Mouse (Mus musculus) inflammation-experienced regulatory T-cells, adult 6 months (primary cell): ENCODE results near the gene Pdgfra. TPM values are rescaled to one million over a fixed set of nuclear protein-coding genes. Genes with fewer than 3 reads are reported as not detected.

Source experiments
- ATAC-seq: one replicate; pipeline ENCODE4 v1.8.0; 2017
- polyA plus RNA-seq, 3 experiments: library from polyadenylated mRNA; unstranded; fragments of 100-300 nt; shearing (Covaris generic); gene quantifications; one replicate each; pipeline ENCODE4 v1.2.1; 2017

Gene Pdgfra
- polyA plus RNA-seq, 3 experiments from 2014 or later: not detected

DNA sequence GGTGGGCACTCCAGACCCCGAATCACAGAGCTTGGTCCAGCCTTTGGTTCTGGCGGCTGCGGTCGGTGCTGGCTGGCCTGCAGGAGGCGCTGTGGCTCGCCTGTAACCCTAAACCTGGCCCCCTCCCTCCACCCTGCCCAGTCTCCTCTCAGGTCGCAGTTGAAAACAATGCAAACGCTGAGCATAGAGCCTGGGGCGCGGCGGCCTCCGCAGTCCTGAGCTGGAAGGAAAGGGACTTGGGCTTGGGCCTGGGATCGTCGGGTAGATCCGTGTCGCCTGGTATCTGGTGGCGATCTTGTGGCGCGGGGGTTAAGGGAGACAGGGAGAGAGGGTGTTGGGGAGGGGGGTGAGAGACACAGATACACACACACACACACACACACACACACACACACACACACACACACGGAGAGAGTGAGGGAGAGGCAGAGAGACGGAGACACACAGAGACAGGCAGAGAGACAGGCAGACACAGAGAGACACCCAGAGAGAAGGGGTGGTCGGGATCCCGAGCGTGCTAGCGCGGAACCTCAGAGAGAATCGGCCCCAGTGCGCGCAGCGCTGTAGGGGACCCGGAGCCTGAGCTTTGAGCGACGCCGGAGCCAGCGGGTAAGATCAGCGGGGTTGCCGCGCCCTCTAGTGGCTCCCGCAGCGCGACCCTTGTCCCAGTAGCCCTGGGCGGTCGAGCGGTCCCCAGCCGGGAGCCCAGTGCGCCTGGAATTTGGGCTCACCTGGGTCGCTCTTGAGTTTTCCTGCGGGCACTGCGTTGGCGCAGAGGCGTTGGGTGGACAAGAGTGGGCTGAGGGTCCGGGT lies 3.9 kb downstream of the Pdgfra start:
- ATAC-seq: peak; percentile 57

DNA sequence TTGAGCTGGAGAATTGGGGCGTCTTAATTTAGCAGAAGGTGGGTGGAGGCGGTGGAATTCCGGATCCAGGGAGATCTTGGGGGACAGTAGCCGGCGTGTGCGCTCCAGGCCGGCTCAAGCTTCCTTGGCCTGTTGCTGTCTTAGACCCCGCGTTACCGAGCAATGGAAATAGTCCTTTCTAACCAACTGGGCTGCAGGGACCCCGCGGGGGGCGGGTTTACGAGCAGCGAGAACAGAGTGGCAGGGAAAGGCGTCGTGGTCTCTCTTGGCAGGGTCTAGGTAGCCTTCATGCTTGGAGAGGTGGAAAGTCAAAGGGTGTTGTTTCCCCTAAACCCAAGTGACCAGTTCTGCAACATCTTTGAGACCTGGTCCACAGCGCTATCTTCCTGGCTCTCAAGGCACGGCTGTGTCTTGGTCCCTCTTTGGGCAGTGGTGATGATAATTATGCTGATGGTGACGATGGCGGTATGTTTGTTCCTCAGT lies 4.5 kb downstream of the Pdgfra start:
- ATAC-seq: peak; percentile 35

DNA sequence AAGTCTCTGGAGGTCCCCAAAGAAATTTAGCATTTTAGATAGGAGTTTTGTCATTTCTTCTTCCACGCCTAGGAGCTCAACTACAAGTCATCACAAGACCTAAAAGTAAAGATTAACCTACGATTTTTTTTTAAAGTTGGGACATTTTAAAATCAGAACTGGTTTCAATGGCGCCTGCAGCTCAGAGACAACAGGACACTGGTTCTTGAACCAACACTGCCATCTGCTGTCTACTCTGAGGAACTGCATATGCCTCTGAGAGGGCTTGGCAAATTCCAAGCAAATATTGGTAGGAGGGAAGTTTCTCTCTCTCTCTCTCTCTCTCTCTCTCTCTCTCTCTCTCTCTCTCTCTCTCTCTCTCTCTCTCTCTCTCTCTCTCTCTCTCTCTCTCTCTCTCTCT lies 4.9 kb downstream of the Pdgfra start:
- peak; percentile 69 for ATAC-seq

DNA sequence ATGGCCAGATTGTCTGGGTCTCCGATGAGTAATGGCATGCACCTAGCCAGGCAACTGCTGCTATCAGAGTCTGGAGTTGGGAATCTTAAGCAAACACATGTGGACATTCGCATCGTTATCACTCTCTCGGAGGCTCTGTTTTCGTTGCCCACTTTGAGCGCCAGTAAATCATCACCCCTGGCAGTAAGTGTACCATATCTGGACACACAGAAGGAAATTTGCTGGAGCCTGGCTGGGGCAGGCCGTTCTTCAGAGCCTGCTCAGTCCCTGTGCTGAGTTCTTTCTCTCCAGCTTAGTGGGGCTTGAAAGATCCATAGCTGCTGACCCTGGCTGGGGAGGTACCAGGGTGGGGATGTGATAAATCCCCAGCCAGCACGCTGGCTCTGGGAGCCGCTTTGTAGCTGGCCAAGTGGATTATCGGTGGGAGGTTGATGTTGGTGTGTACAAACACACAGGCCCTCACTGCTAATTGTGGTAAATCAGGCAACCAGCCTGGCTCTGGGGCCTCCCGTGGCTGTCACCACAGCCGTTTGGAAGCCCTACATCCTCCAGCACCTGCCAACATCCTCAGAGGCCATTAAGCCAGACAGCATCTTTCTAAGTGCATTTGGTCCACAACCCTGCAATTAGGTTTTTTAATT lies 8.6 kb downstream of the Pdgfra start:
- no peak for ATAC-seq

DNA sequence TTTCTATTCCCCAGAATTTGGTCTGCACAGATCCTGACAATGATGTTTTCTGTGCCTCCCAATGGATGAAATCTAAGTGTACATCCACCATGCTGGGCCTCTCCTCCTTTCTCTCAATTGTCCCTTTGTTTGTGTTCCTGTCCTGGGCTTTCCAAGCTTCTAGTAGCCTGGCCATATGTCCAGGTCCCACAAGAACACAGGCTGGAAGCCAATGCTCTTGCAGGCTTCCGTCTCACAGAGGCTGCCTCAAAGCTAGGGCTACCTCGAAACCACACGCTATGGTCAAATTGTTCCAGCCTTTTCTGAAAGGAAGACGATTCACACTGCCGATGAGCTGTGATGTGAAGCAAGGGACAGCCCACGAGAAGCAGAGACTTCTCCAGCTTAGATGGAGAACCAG lies 9.5 kb downstream of the Pdgfra start:
- ATAC-seq: no peak

DNA sequence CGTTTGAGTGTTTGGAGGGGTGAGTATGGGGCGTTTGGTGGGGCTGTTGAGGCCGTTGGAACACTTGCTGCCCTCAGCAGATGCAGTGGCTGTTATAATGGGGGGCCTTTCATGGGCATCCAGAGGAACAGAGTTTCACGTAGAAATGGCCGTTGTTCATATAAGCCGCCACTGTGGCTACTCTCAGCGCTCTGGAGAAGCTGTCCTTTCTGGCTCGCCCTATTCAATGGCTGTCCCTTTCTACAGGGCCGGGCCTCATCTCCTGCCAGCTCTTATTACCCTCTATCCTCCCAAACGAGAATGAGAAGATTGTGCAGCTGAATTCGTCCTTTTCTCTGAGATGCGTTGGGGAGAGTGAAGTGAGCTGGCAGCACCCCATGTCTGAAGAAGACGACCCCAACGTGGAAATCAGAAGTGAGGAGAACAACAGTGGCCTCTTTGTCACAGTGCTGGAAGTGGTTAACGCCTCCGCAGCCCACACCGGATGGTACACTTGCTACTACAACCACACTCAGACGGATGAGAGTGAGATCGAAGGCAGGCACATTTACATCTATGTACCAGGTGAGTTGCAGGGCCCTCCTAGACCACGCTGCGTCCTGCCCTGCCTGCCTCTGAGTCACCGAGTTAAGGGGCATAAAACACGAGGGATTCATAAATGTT lies 11.3 kb downstream of the Pdgfra start:
- no peak for ATAC-seq

DNA sequence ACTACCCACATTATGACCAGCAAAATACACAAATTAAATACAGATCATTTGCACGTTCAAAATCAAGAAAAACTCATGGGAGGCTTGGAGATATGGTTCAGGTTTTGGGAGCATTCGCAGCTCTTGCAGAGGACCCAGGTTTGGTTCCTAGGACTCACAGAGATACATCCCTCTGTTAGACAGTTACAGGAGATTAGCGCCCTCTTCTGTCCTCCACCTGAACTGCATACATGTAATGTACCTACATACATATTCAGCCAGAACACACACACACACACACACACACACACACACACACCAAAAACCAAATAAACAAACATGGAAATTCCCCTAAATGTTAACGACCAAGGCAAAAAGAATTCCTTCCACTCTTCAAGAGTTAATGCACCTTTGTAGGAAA lies 12.6 kb downstream of the Pdgfra start:
- no peak for ATAC-seq

DNA sequence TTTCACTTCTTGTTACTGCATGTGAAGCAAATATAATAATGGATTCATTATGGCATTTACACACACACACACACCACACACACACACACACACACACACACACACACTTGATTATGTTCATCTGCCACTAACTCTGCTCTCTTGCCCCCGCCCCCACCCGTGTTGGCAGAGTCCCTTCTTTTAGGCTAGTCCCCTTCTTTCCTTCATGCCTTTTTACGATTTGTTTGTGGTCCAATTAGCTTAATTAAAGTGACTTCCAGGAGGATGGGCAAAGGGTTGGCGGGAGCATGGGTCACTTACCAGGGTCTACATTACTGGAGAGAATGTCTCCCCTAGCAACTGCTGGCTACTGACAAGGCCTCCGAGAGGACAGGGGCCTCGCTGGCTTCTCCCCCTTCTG lies 17.7 kb downstream of the Pdgfra start:
- no peak for ATAC-seq

DNA sequence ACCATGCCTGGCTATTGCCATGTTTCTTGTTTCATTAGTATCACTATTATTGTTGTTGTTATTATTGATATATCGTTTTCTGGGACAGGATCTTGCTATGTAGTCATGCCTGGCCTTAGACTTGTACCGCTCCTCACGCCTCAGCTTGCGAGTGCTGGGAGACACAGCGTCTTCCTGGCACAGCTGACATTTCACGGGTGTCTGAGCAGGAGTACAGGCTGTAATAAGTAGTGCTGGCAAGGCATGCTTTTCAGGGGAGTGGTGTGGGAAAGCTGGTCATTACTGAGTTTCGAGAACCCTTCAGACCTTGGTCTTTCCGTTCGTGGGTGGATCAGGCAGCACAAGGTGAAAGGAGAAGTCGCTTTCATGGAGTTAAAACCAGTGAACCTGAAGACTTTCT lies 19.8 kb downstream of the Pdgfra start:
- no peak for ATAC-seq

DNA sequence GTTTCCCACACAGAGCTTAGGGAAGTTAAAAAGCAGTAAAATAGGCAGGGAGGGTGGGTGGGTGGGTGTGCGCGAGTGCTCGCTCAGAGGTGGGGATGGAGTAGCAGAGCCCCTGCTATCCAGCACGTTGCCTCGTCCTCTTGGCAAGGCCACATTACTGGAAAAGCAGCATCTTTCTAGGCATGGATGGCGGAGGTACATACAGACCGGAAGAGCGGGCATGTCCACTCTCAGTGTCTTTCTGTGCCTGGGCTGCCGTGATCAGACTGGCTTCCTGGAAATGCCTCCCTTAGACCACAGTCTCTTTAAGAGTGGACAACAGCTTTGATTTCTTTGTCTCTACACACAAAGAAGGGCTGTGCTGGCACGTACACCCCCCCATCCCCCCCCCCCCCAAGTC lies 27.2 kb downstream of the Pdgfra start:
- no peak for ATAC-seq

DNA sequence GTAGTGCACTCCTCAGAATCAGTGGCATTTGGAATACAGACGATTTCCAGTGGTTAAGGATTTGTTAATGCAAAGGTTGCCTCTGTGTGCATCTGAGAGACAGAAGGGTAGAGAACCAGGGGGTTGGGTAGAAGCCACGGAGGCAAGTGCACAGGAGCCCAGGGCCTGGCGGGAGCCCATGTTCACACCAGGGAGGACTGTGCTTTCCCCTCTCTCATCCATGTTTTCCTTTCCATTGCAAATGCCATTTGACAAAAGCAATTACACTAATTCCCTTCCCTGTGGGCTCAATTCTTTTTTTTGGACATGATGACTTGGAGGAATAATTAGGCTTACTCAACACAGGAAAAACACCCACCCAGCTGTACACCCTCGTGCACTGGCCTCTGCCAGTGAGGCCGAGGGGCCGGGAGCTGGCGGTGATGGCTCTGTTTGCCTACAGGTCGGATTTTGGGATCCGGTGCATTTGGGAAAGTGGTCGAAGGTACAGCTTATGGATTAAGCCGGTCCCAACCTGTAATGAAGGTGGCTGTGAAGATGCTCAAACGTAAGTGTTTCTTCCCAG lies 27.7 kb downstream of the Pdgfra start:
- ATAC-seq: no peak

DNA sequence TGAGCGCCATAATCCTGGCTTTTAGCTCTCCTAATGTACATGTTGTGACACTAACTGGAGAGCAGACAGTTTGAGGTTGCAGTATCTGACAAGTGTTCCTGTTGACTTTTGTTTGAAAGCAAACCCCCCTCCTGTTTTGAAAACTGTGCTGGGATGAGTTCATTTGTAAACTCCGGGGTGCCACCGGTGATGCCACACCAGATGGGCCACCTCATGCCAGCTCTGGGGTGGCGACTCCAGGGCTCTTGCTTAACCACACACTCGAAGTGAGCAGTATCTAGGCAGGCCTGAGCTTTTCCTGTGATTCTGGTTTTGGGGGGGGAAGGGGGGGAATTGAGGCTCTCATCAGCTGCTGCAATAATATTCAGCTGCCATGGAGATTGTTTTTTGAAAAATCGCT lies 31.6 kb downstream of the Pdgfra start:
- ATAC-seq: no peak

DNA sequence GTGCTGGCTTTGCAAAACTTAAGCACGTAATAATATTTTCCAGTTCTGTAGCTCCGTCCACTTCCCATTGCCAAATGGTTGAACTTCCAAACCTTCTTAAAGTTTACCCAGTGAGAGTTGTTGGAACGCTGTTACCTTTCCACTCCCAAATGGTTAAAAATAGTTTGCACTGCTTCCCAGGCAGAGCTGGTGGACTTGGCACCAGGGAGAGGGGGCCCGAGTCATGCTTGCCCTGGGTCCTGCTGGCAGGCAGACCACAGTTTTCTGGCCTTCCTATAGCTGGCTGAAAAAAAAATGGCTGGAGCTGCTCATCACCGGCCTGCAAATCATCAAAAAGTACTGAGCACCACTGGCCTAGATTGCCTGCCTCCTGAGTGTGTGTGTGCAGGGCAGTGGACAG lies 32.0 kb downstream of the Pdgfra start:
- ATAC-seq: no peak

DNA sequence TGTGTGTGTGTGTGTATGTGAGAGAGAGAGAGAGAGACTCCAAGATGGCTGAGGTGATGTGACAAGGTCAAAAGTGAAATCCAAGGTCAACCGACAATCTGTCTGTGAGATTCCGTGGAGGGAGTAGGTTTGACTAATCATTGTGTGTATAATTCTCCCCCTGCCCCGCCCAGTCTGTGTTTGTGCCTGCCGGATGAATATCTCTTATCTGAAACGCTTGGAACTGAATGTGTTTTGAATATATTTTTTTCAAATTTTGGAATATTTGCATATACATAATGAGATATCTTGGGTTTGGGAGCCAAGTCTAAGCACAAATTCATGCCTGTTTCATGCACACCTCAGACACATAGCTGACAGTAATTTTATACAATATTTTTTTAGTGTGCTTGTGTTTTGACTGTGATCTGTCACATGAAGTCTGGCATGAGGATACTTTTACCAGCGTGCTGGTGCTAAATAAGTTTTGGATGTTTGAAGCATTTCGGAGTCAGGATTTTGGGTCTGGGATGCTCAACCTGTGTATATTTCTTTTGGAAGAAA lies 32.7 kb downstream of the Pdgfra start:
- ATAC-seq: no peak

DNA sequence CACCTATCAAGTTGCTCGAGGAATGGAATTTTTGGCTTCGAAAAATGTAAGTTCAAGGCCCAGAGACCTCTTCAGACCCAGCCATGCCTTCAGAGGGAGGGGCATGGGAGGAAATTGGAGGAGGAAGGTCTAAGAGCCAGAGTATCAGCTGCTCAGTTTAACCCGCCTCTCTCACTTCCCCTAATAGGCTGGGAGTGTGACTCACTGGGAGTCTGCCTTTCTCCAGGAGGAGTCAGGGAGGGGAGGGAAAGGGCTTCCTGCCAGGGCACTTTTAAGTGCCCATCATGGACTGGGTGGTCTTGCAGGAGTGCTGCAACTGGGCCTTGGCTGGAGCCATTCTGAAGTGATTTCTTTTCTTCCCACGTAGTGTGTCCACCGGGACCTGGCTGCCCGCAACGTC lies 33.5 kb downstream of the Pdgfra start:
- ATAC-seq: no peak

DNA sequence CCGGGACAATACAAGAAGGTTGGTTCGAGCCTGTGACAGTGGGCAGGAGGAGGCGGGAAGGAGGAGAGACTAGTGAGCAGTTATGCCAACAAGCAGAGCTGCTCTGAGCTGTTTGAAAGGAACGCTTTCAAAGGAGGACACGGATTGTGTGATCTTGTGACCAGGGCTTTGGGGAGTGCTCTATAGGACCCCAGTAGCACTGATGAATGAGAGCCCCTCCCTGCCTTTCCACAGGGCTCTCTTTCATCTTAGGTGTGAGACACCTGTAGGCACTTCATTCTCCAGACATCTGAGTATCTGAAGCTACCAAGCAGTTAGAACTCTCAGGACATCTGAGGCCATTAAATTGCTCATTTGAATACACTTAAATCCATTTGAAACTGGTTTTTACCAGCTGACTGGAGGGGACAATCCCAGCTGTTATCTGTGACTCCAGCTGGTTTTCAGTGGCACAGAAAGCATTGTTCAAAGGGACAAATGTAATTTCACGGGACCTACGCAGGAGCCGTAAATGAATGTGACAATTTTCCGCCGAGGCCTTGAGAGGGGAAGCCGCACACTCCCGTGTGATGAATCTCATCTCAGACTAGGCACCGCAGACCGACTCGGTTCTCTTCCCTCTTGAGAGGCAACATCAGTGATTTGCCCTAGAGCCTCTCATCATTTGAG lies 37.4 kb downstream of the Pdgfra start:
- ATAC-seq: no peak

DNA sequence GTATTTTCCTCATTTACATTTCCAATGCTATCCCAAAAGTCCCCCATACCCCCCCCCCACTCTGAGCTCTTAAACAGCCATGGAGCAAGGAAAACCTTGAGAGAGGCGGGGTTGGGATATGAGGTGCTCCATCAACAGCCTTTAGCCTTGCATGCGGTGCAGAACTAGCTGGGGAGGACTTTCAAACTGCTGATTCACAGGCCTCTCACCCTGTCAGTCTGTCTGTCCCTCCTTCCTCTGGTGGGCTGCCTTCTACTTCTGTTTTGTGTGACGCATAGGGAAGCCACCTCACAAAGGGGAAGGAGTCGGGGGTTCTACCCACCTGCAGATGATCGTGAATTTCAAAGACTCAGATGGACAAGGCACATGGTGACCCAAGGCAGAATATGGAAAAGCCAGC lies 41.0 kb downstream of the Pdgfra start:
- ATAC-seq: no peak

DNA sequence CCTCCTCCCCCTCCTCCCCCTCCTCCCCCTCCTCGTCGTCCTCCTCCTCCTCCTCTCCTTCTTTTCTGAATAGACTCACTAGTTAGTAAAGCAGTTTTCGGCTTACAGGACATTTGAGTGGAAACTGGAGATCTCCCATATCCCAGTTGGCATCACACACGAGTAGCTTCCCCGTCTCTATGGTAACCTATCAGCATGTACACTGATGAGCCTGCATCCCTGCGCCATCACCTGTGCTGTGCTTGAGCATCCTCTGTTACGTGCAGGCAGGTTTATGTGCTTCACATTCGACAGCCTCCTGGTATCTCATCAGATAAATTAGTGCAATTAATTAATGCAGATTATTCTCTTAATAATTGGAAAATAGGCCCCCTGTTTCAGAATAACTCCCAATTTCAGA lies 46.3 kb downstream of the Pdgfra start:
- ATAC-seq: no peak

DNA sequence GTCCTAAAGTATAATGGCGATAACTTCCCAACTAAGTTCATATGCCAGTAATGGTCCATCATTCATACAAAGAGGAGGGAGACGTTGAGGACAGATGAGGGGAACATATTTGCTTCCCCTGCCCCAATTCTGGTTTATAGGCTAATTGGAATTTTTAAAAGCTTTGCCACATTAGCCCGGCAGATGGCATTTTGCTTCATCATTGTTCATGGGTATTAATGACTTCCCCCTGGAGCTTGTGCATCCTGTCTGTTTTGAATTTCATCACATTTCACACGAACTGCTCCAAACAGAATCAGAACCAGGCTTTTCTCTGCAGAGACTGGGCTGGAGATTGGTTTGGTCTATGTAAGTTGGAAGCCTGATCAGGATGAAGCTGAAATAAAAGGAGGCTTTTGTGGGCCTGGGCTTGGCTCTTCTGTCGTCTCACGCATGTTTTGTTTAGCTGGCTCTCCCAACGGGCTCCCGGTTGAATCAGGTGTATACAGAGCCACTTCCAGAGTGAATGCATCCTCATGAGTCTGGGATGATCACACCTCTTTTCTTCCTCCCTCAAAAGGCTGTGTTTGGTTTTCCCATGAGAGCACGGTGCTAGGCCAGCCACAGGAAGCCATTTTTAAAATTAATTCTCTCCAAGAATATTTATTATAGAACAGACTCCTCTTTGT lies 47.7 kb downstream of the Pdgfra start:
- no peak for ATAC-seq

DNA sequence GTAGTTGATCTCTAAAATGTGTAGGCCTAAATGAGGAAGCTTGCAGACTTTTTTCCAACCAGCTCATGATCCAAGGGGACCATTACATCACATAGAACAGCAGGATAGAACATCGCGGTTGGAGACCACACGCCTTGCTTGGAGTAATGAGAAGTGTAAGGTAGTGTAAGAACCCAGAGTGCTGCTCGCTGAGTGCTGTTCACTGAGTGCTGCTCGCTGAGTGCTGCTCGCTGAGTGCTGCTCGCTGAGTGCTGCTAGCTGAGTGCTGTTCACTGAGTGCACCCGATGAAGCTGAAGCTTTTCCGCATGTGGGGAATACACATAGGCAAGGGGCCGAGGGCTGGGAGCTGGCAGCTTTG lies 48.3 kb downstream of the Pdgfra start:
- no peak for ATAC-seq

DNA sequence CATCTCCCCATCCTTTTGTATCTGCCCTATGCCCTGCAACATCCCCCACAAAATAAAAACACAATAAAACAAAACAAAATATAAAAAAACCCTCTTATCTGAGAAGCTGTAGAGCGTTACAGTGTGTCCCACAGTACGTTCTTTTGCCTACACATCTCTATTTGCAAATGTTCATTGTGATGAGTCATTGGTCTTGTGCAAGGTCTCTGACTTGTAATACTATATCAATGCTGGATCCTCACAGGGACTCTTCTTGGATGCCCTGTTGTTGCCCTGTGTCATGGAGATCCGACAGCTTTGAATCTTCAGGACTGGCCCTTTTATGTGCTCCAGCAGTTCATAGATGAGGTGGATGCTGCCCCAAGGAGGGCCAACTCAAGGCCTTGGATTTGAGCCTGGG lies 55.8 kb downstream of the Pdgfra start:
- no peak for ATAC-seq

DNA sequence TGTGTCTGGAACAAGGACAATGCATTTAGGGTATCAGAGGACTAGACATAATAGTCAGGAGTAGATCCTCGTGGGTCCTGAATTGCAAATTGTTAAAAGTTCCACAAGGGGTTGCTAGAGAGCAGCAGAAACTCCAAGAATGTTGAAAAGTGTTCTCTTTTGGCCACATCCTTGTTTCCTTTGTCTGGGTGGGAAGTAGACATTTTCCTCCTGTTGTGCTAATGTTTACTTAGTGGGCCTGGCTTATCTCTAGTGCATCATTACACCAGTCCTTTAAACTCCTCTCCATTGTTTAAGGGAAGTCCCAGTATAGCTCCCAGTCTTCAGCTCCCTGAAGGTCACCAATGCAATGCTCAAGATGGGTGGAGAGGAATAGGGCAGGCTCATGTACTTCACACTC lies 57.9 kb downstream of the Pdgfra start:
- ATAC-seq: no peak
